Mouse (Mus musculus) adrenal gland, adult 2 months (tissue): Measurements from ENCODE around the gene Slc22a4. TPM values are rescaled to one million over a fixed set of nuclear protein-coding genes. Genes with fewer than 3 reads are reported as not detected.
"Not testable (repeated sequence)": the region's sequence is repeated elsewhere in the genome, so short reads cannot be mapped to it uniquely, and the experiment has no call there.

Experiments used
- DNase-seq: peaks from one replicate; pipeline ENCODE4 v3.0.0; 2021
- polyA plus RNA-seq: library from polyadenylated mRNA; depleted of rRNA; stranded (reverse); fragments of >200 nt; gene quantifications from 2 replicates; pipeline ENCODE4 v1.2.3, GENCODE M21; 2012
- total RNA-seq, 2 experiments: library from RNA; stranded (reverse); gene quantifications; 2 replicates each; pipeline ENCODE4 v1.2.3; 2021

The Slc22a4 gene
- total and polyA plus RNA-seq, 3 experiments: 7.1 to 10.8 (median 7.1) TPM

- no peak for DNase-seq
These were observed 23.2 kb downstream of the Slc22a4 start for GRCm38 (mm10) chr11:54004734-54005133.

GRCm38 (mm10) chr11:54004221-54004620 lies 23.7 kb downstream of the Slc22a4 start:
- DNase-seq: peak; percentile 35

GRCm38 (mm10) chr11:54002761-54003717 lies 24.9 kb downstream of the Slc22a4 start:
- peak; percentile 41 for DNase-seq

- DNase-seq: peak; percentile 49
These were observed 25.6 kb downstream of the Slc22a4 start for GRCm38 (mm10) chr11:54002147-54002760.

GRCm38 (mm10) chr11:53997661-53998060 lies 30.2 kb downstream of the Slc22a4 start:
- peak; percentile 37 for DNase-seq

- no peak for DNase-seq
These were observed 35.6 kb downstream of the Slc22a4 start for GRCm38 (mm10) chr11:53992264-53992663.

- DNase-seq: no peak
These were observed 38.7 kb downstream of the Slc22a4 start for GRCm38 (mm10) chr11:53989232-53989631.

GRCm38 (mm10) chr11:53988081-53988480 lies 39.8 kb downstream of the Slc22a4 start:
- DNase-seq: no peak

GRCm38 (mm10) chr11:53981396-53981795 lies 46.5 kb downstream of the Slc22a4 start:
- DNase-seq: no peak

GRCm38 (mm10) chr11:53979788-53980621 lies 47.9 kb downstream of the Slc22a4 start, which contains the start of gene Slc22a21:
TSS of gene Slc22a21 (minus strand) at chr11:53980332.
- DNase-seq: peak; percentile 85

GRCm38 (mm10) chr11:53979456-53979787 lies 48.5 kb downstream of the Slc22a4 start:
- DNase-seq: not testable (repeated sequence)

GRCm38 (mm10) chr11:53977672-53978071 lies 50.2 kb downstream of the Slc22a4 start:
- no peak for DNase-seq

- no peak for DNase-seq
These were observed 52.3 kb downstream of the Slc22a4 start for GRCm38 (mm10) chr11:53975559-53975958.

GRCm38 (mm10) chr11:53958984-53959383 lies 68.9 kb downstream of the Slc22a4 start:
- DNase-seq: peak; percentile 12

GRCm38 (mm10) chr11:53958176-53958575 lies 69.7 kb downstream of the Slc22a4 start:
- DNase-seq: not testable (repeated sequence)

- DNase-seq: peak; percentile 34
These were observed 71.3 kb downstream of the Slc22a4 start for GRCm38 (mm10) chr11:53956636-53957035.

GRCm38 (mm10) chr11:53954653-53955052 lies 73.2 kb downstream of the Slc22a4 start:
- DNase-seq: no peak

- not testable (repeated sequence) for DNase-seq
These were observed 77.8 kb downstream of the Slc22a4 start for GRCm38 (mm10) chr11:53950133-53950532.
